Mouse (Mus musculus): ENCODE results near the gene Msantd3.

The Msantd3 gene

GRCm38 (mm10) chr4:48539841-48540575 lies at the start of gene Msantd3:
TSS of gene Msantd3 (plus strand) at chr4:48539935.
- peak in 1 of 2 experiments; percentile 31 for DNase-seq (ENCODE audit: low spot score in 2 of 2)

GRCm38 (mm10) chr4:48491290-48491743 lies 48.4 kb upstream of the Msantd3 start:
- no peak for DNase-seq (ENCODE audit: low spot score in 2 of 2)

GRCm38 (mm10) chr4:48492510-48492909 lies 47.2 kb upstream of the Msantd3 start:
- no peak for DNase-seq (ENCODE audit: low spot score in 2 of 2)

DNA sequence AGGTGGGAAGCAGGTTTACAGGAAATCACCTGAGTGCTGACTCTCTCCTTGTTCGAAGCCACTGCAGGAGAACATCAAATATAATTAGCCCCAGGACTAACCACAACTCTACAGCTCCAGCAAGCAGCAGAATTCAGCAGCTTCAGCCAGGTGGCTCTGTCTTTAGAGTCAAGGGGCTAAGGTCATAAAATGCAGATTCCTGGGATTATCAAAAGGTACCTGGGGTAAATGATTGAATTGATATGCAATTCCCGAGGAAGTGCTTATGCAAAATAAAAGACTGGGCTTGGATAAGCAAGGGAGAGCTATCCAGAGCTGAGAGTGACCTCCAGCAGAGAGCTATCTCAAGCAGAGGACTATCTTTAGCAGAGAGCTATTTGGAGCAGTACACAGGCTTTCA lies 28.9 kb upstream of the Msantd3 start:
- no peak for DNase-seq (ENCODE audit: low spot score in 2 of 2)

- DNase-seq (ENCODE audit: low spot score in 2 of 2) = no peak
Measured at GRCm38 (mm10) chr4:48529559-48529958, 10.2 kb upstream of the Msantd3 start.

GRCm38 (mm10) chr4:48531804-48532601 lies 7.7 kb upstream of the Msantd3 start:
- DNase-seq (ENCODE audit: low spot score in 2 of 2) = no peak

GRCm38 (mm10) chr4:48536275-48536674 lies 3.5 kb upstream of the Msantd3 start:
- DNase-seq (ENCODE audit: low spot score in 2 of 2) = no peak

GRCm38 (mm10) chr4:48537024-48537423 lies 2.7 kb upstream of the Msantd3 start:
- DNase-seq (ENCODE audit: low spot score in 2 of 2) = no peak

GRCm38 (mm10) chr4:48538581-48538980 lies 1.2 kb upstream of the Msantd3 start:
- DNase-seq (ENCODE audit: low spot score in 2 of 2) = no peak

DNA sequence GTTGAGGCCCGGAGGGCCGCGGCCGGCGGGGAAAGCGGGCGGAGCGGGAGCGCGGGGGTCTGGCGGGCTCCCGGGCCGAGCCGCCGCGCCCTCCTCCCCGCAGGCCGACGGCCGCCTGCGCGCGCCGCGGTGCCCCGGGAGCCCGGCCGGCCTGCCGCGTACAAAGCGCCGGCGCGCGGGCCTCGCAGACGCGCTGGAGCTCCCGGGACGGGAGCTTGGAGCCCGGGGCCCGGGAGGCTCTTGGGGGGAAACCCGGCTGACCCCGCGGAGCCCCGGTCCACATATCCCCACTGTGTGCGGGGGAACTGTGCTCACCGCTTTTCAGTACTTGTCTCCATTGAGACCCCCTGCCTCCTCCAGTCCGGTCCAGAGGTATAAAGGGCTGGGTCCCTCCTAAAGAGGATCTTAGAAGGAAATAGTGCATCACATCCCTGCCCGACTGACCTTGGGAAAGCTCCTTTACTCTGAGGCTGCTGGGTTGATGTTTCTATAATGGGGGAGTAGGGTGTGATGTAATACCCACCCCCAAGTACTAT lies 909 bp downstream of the Msantd3 start:
- no peak for DNase-seq (ENCODE audit: low spot score in 2 of 2)

GRCm38 (mm10) chr4:48541526-48542250 lies 2.0 kb downstream of the Msantd3 start:
- DNase-seq (ENCODE audit: low spot score in 2 of 2) = no peak

DNA sequence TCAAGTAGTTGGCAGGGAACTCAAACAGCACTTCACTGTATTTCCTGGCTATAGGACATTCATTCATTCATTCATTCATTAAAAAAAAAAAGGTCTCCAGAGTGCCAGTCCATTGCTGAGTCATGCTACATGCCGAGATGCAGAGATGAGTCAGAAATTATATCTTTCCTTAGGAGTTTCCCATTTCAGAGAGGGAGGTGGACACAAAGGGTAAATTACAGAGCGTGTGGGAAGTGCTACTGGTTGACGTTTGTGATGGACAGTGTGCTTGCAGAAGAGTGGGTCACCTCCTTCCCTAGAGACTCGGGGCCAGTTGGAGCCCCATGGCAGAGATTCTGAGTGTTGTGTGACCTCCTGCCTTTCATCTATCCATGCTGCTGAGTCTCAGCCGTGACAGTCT lies 2.6 kb downstream of the Msantd3 start:
- DNase-seq (ENCODE audit: low spot score in 2 of 2) = no peak

DNA sequence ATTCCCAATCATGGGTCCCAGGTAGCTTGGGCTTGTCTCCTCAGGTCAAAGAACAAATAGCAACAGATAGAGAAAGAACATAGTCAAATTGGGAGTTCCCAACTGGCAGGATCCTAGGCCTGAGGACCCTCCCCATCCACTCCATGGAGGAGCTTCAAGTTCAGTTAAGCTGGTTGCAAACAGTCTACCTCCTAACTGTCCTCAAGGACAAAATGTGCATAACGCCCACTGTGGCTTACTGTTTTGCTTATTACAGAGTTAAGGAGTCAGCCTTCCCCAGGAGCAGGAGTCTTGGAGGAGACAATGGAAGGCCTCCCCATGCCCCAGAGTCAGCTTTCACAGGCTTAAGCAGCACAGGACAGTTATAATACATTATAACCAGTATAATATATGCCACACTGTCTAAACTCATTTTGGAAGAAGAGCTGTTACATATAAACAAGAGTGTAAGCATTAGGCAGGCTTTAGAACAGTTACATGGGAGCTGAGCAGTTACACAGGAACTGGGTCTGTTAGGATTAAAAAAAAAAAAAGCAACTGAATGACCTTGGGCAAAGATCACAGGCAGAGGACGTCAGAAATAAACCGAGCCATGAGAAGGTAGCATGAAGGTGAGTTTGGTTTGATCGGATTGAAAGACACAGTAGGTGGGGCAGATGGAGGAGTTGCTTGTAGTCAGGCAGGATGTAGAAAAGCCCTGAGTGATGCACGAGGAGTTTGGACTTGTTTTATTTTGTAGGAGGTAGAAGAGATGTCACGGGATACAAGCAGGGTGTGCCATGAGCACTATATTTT lies 3.5 kb downstream of the Msantd3 start:
- no peak for DNase-seq (ENCODE audit: low spot score in 2 of 2)

GRCm38 (mm10) chr4:48544141-48544540 lies 4.4 kb downstream of the Msantd3 start:
- DNase-seq (ENCODE audit: low spot score in 2 of 2) = no peak

DNA sequence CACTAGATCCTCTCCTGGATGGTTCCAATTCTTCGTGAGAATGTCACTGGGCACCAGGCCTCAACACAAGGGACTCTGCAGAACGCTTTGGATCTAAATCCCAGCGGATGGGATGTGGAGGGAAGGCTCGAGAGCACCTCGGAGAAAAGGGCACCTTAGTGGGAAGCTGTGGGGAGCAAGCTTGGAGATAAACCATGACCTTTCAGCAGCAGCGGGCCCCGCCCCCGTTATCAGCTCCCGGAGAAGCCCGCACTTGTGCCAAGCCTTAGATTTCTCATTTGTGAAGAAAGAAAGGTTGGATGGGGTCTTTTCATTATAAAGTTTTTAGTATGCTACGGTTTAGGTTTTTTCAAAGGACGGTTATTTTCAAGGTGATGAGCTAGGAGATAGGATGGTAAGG lies 6.2 kb downstream of the Msantd3 start:
- DNase-seq (ENCODE audit: low spot score in 2 of 2) = no peak

GRCm38 (mm10) chr4:48546568-48547496 lies 7.1 kb downstream of the Msantd3 start:
- no peak for DNase-seq (ENCODE audit: low spot score in 2 of 2)

GRCm38 (mm10) chr4:48548393-48549045 lies 8.8 kb downstream of the Msantd3 start:
- DNase-seq (ENCODE audit: low spot score in 2 of 2) = no peak

DNA sequence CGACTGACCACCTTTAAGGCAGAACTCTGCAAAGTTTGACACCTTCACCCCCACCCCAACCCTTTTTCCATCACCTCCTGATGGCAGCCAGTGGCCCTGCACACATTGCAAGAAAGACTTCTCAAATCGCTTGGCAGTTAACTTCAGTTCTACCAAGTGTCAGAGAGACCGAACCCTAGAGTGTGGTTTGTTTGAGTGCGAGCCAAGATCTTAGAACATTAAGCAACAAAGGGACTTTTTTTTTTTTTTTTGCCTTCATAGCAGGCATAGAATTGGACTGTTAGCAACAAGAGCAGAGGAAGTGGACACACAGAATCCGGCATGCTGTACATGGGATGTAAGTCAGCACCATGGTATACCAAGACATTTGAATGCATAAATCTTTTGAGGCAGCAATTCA lies 9.9 kb downstream of the Msantd3 start:
- no peak for DNase-seq (ENCODE audit: low spot score in 2 of 2)

GRCm38 (mm10) chr4:48552486-48553064 lies 12.8 kb downstream of the Msantd3 start:
- DNase-seq (ENCODE audit: low spot score in 2 of 2) = no peak
